7 mouse cellular contexts compared by ENCODE assay signal in the genomic region with DNA sequence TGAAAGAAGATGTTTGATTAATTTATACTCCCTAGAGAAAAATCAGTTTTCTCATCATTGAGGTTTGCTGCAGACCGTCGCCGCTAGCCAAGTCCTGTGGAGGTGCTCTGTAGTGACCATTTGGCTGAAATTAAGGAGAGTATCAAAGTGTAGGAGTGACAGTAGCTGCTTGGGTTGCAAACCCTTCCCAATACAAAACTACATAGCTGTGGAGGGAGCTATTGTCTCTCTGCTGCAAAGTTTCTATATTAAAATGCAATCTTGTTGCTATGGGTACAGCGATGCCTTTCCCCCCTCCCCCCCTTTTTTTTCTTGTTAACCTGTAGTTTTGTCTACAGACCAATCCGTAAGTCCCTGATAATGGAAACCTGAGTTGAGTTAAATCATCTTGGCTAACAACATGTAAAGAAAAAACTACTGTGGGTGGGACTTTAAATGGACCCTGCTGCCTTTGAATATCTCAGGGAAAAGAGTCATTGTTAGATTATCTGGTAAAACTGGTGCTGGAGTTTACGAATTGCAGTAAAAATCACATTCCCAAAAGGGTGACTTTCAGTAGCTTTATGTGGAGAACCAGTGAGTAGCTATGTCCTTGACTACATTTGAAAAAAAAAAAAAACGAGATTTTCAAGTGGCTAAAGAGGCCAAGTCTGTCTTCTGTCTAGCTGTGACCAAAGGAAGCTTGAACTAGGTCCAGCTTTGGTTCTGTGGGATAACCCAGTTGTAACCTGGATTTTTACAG. TPM values are rescaled to one million over a fixed set of nuclear protein-coding genes. Genes with fewer than 3 reads are reported as not detected.
DNase-seq lines count a peak whose midpoint lies in the region; ATAC-seq and TF ChIP-seq lines count a peak whose summit lies in the region.

No protein-coding gene starts in this region.

- H3K9ac ChIP-seq in embryonic facial prominence, embryonic 14.5 days (ENCODE audit: low read depth, low read length) = peak overlapping the region; percentile 61
- peak overlapping the region; percentile 65 for H3K9ac ChIP-seq in limb, embryonic 13.5 days
- H3K9ac ChIP-seq in stomach, embryonic 15.5 days = peak overlapping the region; percentile 33

- ATAC-seq in embryonic facial prominence, embryonic 14.5 days (ENCODE audit: low read depth) = no peak
- ATAC-seq in limb, embryonic 13.5 days (ENCODE audit: low FRiP score, low read depth) = no peak
- ATAC-seq in stomach, embryonic 15.5 days (ENCODE audit: insufficient read depth, low FRiP score, low read depth) = no peak

- no peaks in the 10 kb centered on the region for H3K27me3 ChIP-seq in thymus, adult 2 months (ENCODE audit: control insufficient read depth, insufficient read depth, low read length)
- H3K27me3 ChIP-seq in embryonic facial prominence, embryonic 14.5 days (replicated peaks; ENCODE audit: control insufficient read depth, insufficient read depth, low read length) = no peaks in the 10 kb centered on the region
- no peaks in the 10 kb centered on the region for H3K27me3 ChIP-seq in limb, embryonic 13.5 days
- no peaks in the 10 kb centered on the region for H3K27me3 ChIP-seq in stomach, embryonic 15.5 days (replicated peaks)

- 16% methylated on average over 7 of the region's 7 CpGs for WGBS in thymus, adult 2 months
- 6% methylated on average over 7 of the region's 7 CpGs for WGBS in embryonic facial prominence, embryonic 14.5 days
- 4% methylated on average over 7 of the region's 7 CpGs for WGBS in limb, embryonic 13.5 days
- 9% methylated on average over 7 of the region's 7 CpGs for WGBS in stomach, embryonic 15.5 days

- no peaks in the 10 kb centered on the region for H3K9me3 ChIP-seq in embryonic facial prominence, embryonic 14.5 days (ENCODE audit: control insufficient read depth, low read length)
- no peaks in the 10 kb centered on the region for H3K9me3 ChIP-seq in limb, embryonic 13.5 days
- H3K9me3 ChIP-seq in stomach, embryonic 15.5 days = no peaks in the 10 kb centered on the region

- H3K4me1 ChIP-seq in thymus, adult 2 months (replicated peaks; ENCODE audit: control insufficient read depth, insufficient read depth, low read length) = peaks cover 31% of the 10 kb centered on the region
- H3K4me1 ChIP-seq in embryonic facial prominence, embryonic 14.5 days (ENCODE audit: control insufficient read depth, insufficient read depth, low read length) = peaks cover 38% of the 10 kb centered on the region
- H3K4me1 ChIP-seq in limb, embryonic 13.5 days = peaks cover 57% of the 10 kb centered on the region
- H3K4me1 ChIP-seq in stomach, embryonic 15.5 days = peaks cover 30% of the 10 kb centered on the region

- peaks cover 6% of the 10 kb centered on the region; the same call in 1 of the 2 replicates for H3K36me3 ChIP-seq in thymus, adult 2 months (ENCODE audit: control insufficient read depth, insufficient read depth, low read length)
- H3K36me3 ChIP-seq in embryonic facial prominence, embryonic 14.5 days (ENCODE audit: control insufficient read depth, insufficient read depth, low read length) = 0 out of 2 replicates have a peak, but pooled peaks cover 11% of the 10 kb centered on the region
- H3K36me3 ChIP-seq in limb, embryonic 13.5 days = peaks cover 5% of the 10 kb centered on the region
- H3K36me3 ChIP-seq in stomach, embryonic 15.5 days = no peaks in the 10 kb centered on the region

- peak overlapping the region; percentile 93 for H3K27ac ChIP-seq in thymus, adult 2 months (ENCODE audit: control insufficient read depth, insufficient read depth, low read length)
- peak overlapping the region; percentile 98 for H3K27ac ChIP-seq in embryonic facial prominence, embryonic 14.5 days (replicated peaks; ENCODE audit: low read depth, low read length)
- peak overlapping the region; percentile 89 for H3K27ac ChIP-seq in limb, embryonic 13.5 days
- peak overlapping the region; percentile 95 for H3K27ac ChIP-seq in stomach, embryonic 15.5 days

- TF ChIP-seq POLR2A in thymus, adult 2 months (IDR thresholded peaks at IDR 0.05; ENCODE audit: control insufficient read depth, extremely low read depth, insufficient read depth, low read length, poor library complexity) = no peak

- H3K4me2 ChIP-seq in embryonic facial prominence, embryonic 14.5 days (ENCODE audit: low read depth, low read length) = peak overlapping the region; percentile 78
- H3K4me2 ChIP-seq in limb, embryonic 13.5 days (replicated peaks) = peak overlapping the region; percentile 61
- H3K4me2 ChIP-seq in stomach, embryonic 15.5 days = peak overlapping the region; percentile 71

- no peak for DNase-seq in thymus, adult 2 months
- DNase-seq in thymus, postnatal 10 days (ENCODE audit: low spot score in 2 of 2) = no peak
- DNase-seq in embryonic facial prominence, embryonic 14.5 days (ENCODE audit: low spot score) = peak; percentile 50
- no peak for DNase-seq in gastrocnemius, postnatal 25 days
- no peak for DNase-seq in gastrocnemius, postnatal 10 days

- TF ChIP-seq CTCF in thymus, adult 2 months (IDR thresholded peaks at IDR 0.05; ENCODE audit: borderline replicate concordance, control insufficient read depth, extremely low read depth, insufficient read depth, low read length, poor library complexity) = no peak

- peak overlapping the region; percentile 33; the same call in 1 of the 2 replicates for H3K4me3 ChIP-seq in thymus, adult 2 months (ENCODE audit: control insufficient read depth, insufficient read depth, low read length)
- peak overlapping the region; percentile 89 for H3K4me3 ChIP-seq in embryonic facial prominence, embryonic 14.5 days (ENCODE audit: low read depth, low read length)
- peak overlapping the region; percentile 84 for H3K4me3 ChIP-seq in limb, embryonic 13.5 days
- peak overlapping the region; percentile 35 for H3K4me3 ChIP-seq in stomach, embryonic 15.5 days (replicated peaks)

RNA-seq across cellular contexts. Expression of a gene that starts 2.1 kb away (rescaled TPM):
- polyA plus RNA-seq in thymus, adult 2 months (2012; rRNA removed) = 175 and 197 TPM in 2 replicates
- polyA plus RNA-seq in embryonic facial prominence, embryonic 14.5 days (2014; fragmentation: Nextera tagmentation; extraction: Ambion mirVana) = 58.5 and 65.5 TPM in 2 replicates
- polyA plus RNA-seq in limb, embryonic 13.5 days (2015; fragmentation: Nextera tagmentation; extraction: Ambion mirVana) = 44.9 and 46.1 TPM in 2 replicates
- polyA plus RNA-seq in stomach, embryonic 15.5 days (2015; fragmentation: Nextera tagmentation; extraction: Ambion mirVana) = 103 and 104 TPM in 2 replicates
- 10 to 100 TPM; 12.6 to 17.5 TPM for total RNA-seq in gastrocnemius, postnatal 25 days (2021)
- 10 to 100 TPM; 31.7 to 46.3 TPM for total RNA-seq in gastrocnemius, postnatal 10 days (2021)

Comparison
In these comparisons a context has a peak if more than half of its experiments do, and no peak if none do; other contexts are left out.
1. H3K4me3 ChIP-seq: peak in every context shown above with its lines; median percentile 89 in embryonic facial prominence, embryonic 14.5 days; 84 in limb, embryonic 13.5 days; 35 in stomach, embryonic 15.5 days; 33 in thymus, adult 2 months.